Comparison of ENCODE assay signal across 8 mouse cellular contexts in the genomic region with DNA sequence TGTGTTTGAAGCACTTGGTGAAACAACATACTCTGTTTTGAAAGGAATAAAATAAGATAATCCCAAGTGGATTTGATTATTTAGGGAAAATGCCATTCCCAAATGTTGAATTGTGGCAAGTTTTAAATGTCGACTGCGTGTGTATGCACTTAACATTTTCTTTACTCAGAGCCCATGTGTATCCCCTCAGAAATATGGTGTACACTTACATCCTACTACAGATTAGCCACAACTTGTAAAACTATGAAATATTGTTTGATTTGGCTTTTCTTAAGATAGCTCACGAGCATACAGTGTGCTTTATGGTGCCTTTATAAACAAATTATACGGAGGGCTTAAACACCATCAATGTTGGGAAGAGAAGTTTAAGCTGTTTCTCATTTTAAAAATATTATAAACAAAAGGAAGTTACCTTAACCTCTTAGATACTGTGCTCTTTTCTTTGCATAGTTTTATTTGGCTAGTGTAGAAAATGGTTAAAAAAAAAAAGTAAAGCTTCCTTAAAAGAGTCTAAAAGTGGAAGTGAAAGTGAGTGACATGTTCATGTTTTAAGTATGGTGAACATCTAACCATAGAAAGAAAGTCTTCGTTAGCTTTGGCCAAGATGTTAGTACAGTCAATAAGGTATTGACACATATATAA. TPM values are rescaled to one million over a fixed set of nuclear protein-coding genes. Genes with fewer than 3 reads are reported as not detected.
DNase-seq lines count a peak whose midpoint lies in the region; ATAC-seq and TF ChIP-seq lines count a peak whose summit lies in the region.

No protein-coding gene starts in this region.

- no peak for ATAC-seq in CD4-positive, CD25-positive, alpha-beta regulatory T cell, adult 4 months
- ATAC-seq in neural tube, embryonic 11.5 days (ENCODE audit: insufficient read depth, low FRiP score, low TSS enrichment) = no peak
- ATAC-seq in liver, embryonic 12.5 days = no peak
- ATAC-seq in stomach, postnatal 0 days (ENCODE audit: low FRiP score, low TSS enrichment) = no peak

- H3K36me3 ChIP-seq in neural tube, embryonic 11.5 days (ENCODE audit: control insufficient read depth, insufficient read depth, low read length) = no peaks in the 10 kb centered on the region
- H3K36me3 ChIP-seq in liver, embryonic 12.5 days = peaks cover 13% of the 10 kb centered on the region; the same call in 1 of the 2 replicates
- no peaks in the 10 kb centered on the region for H3K36me3 ChIP-seq in stomach, postnatal 0 days (ENCODE audit: control insufficient read depth, insufficient read depth, low read length)

- no peak for TF ChIP-seq CTCF in stomach, postnatal 0 days (IDR thresholded peaks at IDR 0.05; ENCODE audit: low read depth)

- no peak overlapping the region for H3K27ac ChIP-seq in neural tube, embryonic 11.5 days (ENCODE audit: low read depth, low read length)
- H3K27ac ChIP-seq in liver, embryonic 12.5 days = no peak overlapping the region
- H3K27ac ChIP-seq in stomach, postnatal 0 days (replicated peaks) = no peak overlapping the region

- no peaks in the 10 kb centered on the region for H3K27me3 ChIP-seq in neural tube, embryonic 11.5 days (ENCODE audit: control insufficient read depth, insufficient read depth, low read length)
- no peaks in the 10 kb centered on the region for H3K27me3 ChIP-seq in liver, embryonic 12.5 days (replicated peaks)
- no peaks in the 10 kb centered on the region for H3K27me3 ChIP-seq in stomach, postnatal 0 days (ENCODE audit: control insufficient read depth, insufficient read depth, low read length)

- 0 out of 2 replicates have a peak overlapping the region, but pooled peaks have one; percentile 18 for H3K9ac ChIP-seq in neural tube, embryonic 11.5 days (ENCODE audit: low read length)
- H3K9ac ChIP-seq in liver, embryonic 12.5 days = peak overlapping the region; percentile 96
- no peak overlapping the region; the same call in 1 of the 2 replicates for H3K9ac ChIP-seq in stomach, postnatal 0 days (ENCODE audit: low read length)

- H3K4me2 ChIP-seq in neural tube, embryonic 11.5 days (ENCODE audit: low read depth) = peak overlapping the region; percentile 80
- peak overlapping the region; percentile 96 for H3K4me2 ChIP-seq in liver, embryonic 12.5 days
- peak overlapping the region; percentile 80 for H3K4me2 ChIP-seq in stomach, postnatal 0 days (replicated peaks; ENCODE audit: low read depth)

- H3K4me1 ChIP-seq in neural tube, embryonic 11.5 days (ENCODE audit: control insufficient read depth, insufficient read depth, low read length) = no peaks in the 10 kb centered on the region
- H3K4me1 ChIP-seq in liver, embryonic 12.5 days = peaks cover 26% of the 10 kb centered on the region
- 0 out of 2 replicates have a peak, but pooled peaks cover 2% of the 10 kb centered on the region for H3K4me1 ChIP-seq in stomach, postnatal 0 days (replicated peaks; ENCODE audit: control insufficient read depth, insufficient read depth)

- WGBS in neural tube, embryonic 11.5 days = 71% methylated on average over 5 of the region's 5 CpGs
- 59% methylated on average over 5 of the region's 5 CpGs for WGBS in liver, embryonic 12.5 days (ENCODE audit: insufficient replicate concordance)
- WGBS in stomach, postnatal 0 days = 17% methylated on average over 5 of the region's 5 CpGs

- peak; percentile 47 for DNase-seq in CD4-positive, CD25-positive, alpha-beta regulatory T cell, adult 2 months (ENCODE audit: low read depth, low spot score)
- DNase-seq in neural tube, embryonic 11.5 days (ENCODE audit: low spot score) = no peak
- DNase-seq in neural tube, embryonic 10.5 days (ENCODE audit: extremely low spot score, low spot score) = no peak
- DNase-seq in stomach, postnatal 0 days (ENCODE audit: low spot score) = no peak
- DNase-seq in gastrocnemius, postnatal 14 days = no peak
- DNase-seq in embryo, embryonic 11 days = no peak

- intact Hi-C loops in gastrocnemius, postnatal 14 days (cut with DNase I; ENCODE audit: low total_unique reads) = no loop called here

- TF ChIP-seq EP300 in stomach, postnatal 0 days (optimal IDR thresholded peaks at IDR 0.05) = no peak

- no peaks in the 10 kb centered on the region for H3K9me3 ChIP-seq in neural tube, embryonic 11.5 days (ENCODE audit: control insufficient read depth, low read length)
- no peaks in the 10 kb centered on the region for H3K9me3 ChIP-seq in liver, embryonic 12.5 days (replicated peaks)
- no peaks in the 10 kb centered on the region for H3K9me3 ChIP-seq in stomach, postnatal 0 days (ENCODE audit: control insufficient read depth, low read length)

- peak overlapping the region; percentile 95 for H3K4me3 ChIP-seq in neural tube, embryonic 11.5 days (ENCODE audit: low read depth, low read length)
- peak overlapping the region; percentile 97 for H3K4me3 ChIP-seq in liver, embryonic 12.5 days
- H3K4me3 ChIP-seq in stomach, postnatal 0 days (ENCODE audit: low read depth, low read length) = peak overlapping the region; percentile 97

RNA-seq across cellular contexts. Expression of a gene that starts 2.2 kb away (rescaled TPM):
- polyA plus RNA-seq in CD4-positive, CD25-positive, alpha-beta regulatory T cell, adult 4 months (2017; shearing (Covaris generic)) = 10 to 100 TPM; 81.5 to 96.5 TPM
- polyA plus RNA-seq in neural tube, embryonic 11.5 days (2014; fragmentation: Nextera tagmentation; extraction: Ambion mirVana) = 66.8 and 68.0 TPM in 2 replicates
- polyA plus RNA-seq in liver, embryonic 12.5 days (2016; fragmentation: Nextera tagmentation; extraction: Ambion mirVana) = 25.2 and 29.0 TPM in 2 replicates
- 29.4 and 33.8 TPM in 2 replicates for polyA plus RNA-seq in stomach, postnatal 0 days (2015; fragmentation: Nextera tagmentation; extraction: Ambion mirVana)
- 10 to 100 TPM; 13.0 to 17.3 TPM for total RNA-seq in gastrocnemius, postnatal 14 days (2021)

RNA-seq across cellular contexts. Expression of a gene that starts 54.6 kb away (rescaled TPM):
- 1 to 10 TPM; 4.4 to 5.1 TPM for polyA plus RNA-seq in CD4-positive, CD25-positive, alpha-beta regulatory T cell, adult 4 months (2017; shearing (Covaris generic))
- 51.3 and 51.7 TPM in 2 replicates for polyA plus RNA-seq in neural tube, embryonic 11.5 days (2014; fragmentation: Nextera tagmentation; extraction: Ambion mirVana)
- polyA plus RNA-seq in liver, embryonic 12.5 days (2016; fragmentation: Nextera tagmentation; extraction: Ambion mirVana) = 12.3 and 13.6 TPM in 2 replicates
- polyA plus RNA-seq in stomach, postnatal 0 days (2015; fragmentation: Nextera tagmentation; extraction: Ambion mirVana) = 34.5 and 35.5 TPM in 2 replicates
- 10 to 100 TPM; 12.8 to 17.8 TPM for total RNA-seq in gastrocnemius, postnatal 14 days (2021)
